Mouse (Mus musculus) myocyte (in vitro differentiated cells): ENCODE data around the gene Nabp2. TPM values are rescaled to one million over a fixed set of nuclear protein-coding genes. Genes with fewer than 3 reads are reported as not detected.

ENCODE experiments used
- H3K27me3 ChIP-seq: one replicate; pipeline ENCODE4 v1.6.1; 2011; ENCODE audit not compliant: control insufficient read depth, insufficient read depth, insufficient read length
- H3K36me3 ChIP-seq: one replicate; pipeline ENCODE4 v1.6.1; 2011; ENCODE audit not compliant: control insufficient read depth, insufficient read depth
- H3K4me2 ChIP-seq: one replicate; pipeline ENCODE4 v1.6.1; 2011; ENCODE audit warnings: low read depth, control low read depth
- H3K4me3 ChIP-seq: one replicate; pipeline ENCODE4 v1.5.1; 2011; ENCODE audit warnings: mild to moderate bottlenecking, control low read depth, moderate library complexity
- H3K79me2 ChIP-seq: one replicate; pipeline ENCODE4 v1.6.1; 2011; ENCODE audit not compliant: control insufficient read depth, insufficient read depth
- H3ac ChIP-seq: one replicate; pipeline ENCODE4 v1.6.1; 2011; ENCODE audit not compliant: control insufficient read depth, insufficient read length
- CEBPB ChIP-seq: IDR thresholded peaks from 2 replicates; pipeline ENCODE4 v1.6.1; 2011; ENCODE audit warnings: mild to moderate bottlenecking, moderate library complexity; ENCODE audit not compliant: poor library complexity, insufficient read depth, severe bottlenecking
- E2F4 ChIP-seq: IDR thresholded peaks from one replicate; pipeline ENCODE4 v1.6.1; 2011; ENCODE audit warnings: mild to moderate bottlenecking, control low read depth, moderate library complexity; ENCODE audit not compliant: insufficient read depth
- MAX ChIP-seq: IDR thresholded peaks from one replicate; pipeline ENCODE4 v1.6.1; 2011; ENCODE audit warnings: low read depth, mild to moderate bottlenecking, control low read depth
- MYOD1 ChIP-seq, 3 experiments: IDR thresholded peaks; one replicate each; pipeline ENCODE4 v1.6.1; 2011; ENCODE audit warnings: control low read depth in 2 of 3, low read depth in 2 of 3, mild to moderate bottlenecking in 2 of 3, moderate library complexity in 1 of 3; ENCODE audit not compliant: insufficient read length in 2 of 3, control insufficient read depth in 1 of 3
- MYOG ChIP-seq, 3 experiments: IDR thresholded peaks; one replicate each; pipeline ENCODE4 v1.6.1; 2011; ENCODE audit warnings: control low read depth in 2 of 3, low read depth in 2 of 3, mild to moderate bottlenecking in 2 of 3; ENCODE audit not compliant: insufficient read length in 2 of 3, control insufficient read depth in 1 of 3, insufficient read depth in 1 of 3
- POLR2A ChIP-seq: IDR thresholded peaks from one replicate; pipeline ENCODE4 v1.6.1; 2011; ENCODE audit warnings: low read depth, mild to moderate bottlenecking, control low read depth, moderate library complexity; ENCODE audit not compliant: insufficient read length
- POLR2AphosphoS2 ChIP-seq: IDR thresholded peaks from one replicate; pipeline ENCODE4 v1.6.1; 2011; ENCODE audit warnings: low read depth, control low read depth; ENCODE audit not compliant: insufficient read length
- REST ChIP-seq: IDR thresholded peaks from one replicate; pipeline ENCODE4 v1.6.1; 2011; ENCODE audit warnings: mild to moderate bottlenecking, control low read depth, moderate library complexity; ENCODE audit not compliant: insufficient read depth, insufficient read length
- SRF ChIP-seq: IDR thresholded peaks from one replicate; pipeline ENCODE4 v1.6.1; 2011; ENCODE audit warnings: low read depth; ENCODE audit not compliant: control insufficient read depth, insufficient read length
- TCF12 ChIP-seq: IDR thresholded peaks from one replicate; pipeline ENCODE4 v1.6.1; 2011; ENCODE audit warnings: mild to moderate bottlenecking, control low read depth; ENCODE audit not compliant: poor library complexity, insufficient read depth, severe bottlenecking
- TCF3 ChIP-seq: IDR thresholded peaks from one replicate; pipeline ENCODE4 v1.6.1; 2011; ENCODE audit warnings: low read depth, control low read depth; ENCODE audit not compliant: insufficient read length
- USF1 ChIP-seq: IDR thresholded peaks from one replicate; pipeline ENCODE4 v1.6.1; 2011; ENCODE audit warnings: low read depth, mild to moderate bottlenecking, control low read depth, moderate library complexity
- polyA plus RNA-seq: library from polyadenylated mRNA; unstranded; fragments of >200 nt; fragmentation: generic; extraction: Trizol; gene quantifications from one replicate; pipeline ENCODE4 v1.2.1, GENCODE M21; 2012; ENCODE audit warnings: missing spikeins

Gene Nabp2
- polyA plus RNA-seq, 1 experiment: 115 TPM

- no peak overlapping the region for H3ac ChIP-seq
- no peak for TF ChIP-seq POLR2A
- TF ChIP-seq POLR2AphosphoS2: peak; percentile 67
- H3K4me2 ChIP-seq: no peak overlapping the region
- H3K4me3 ChIP-seq: no peak overlapping the region
- H3K27me3 ChIP-seq: no peaks in the 10 kb centered on the region
- no peaks in the 10 kb centered on the region for H3K79me2 ChIP-seq
- peaks cover 4% of the 10 kb centered on the region for H3K36me3 ChIP-seq
These were observed 14.5 kb downstream of the Nabp2 start for GRCm38 (mm10) chr10:128396716-128397264.

GRCm38 (mm10) chr10:128396017-128396673 lies 15.1 kb downstream of the Nabp2 start:
- no peak overlapping the region for H3K4me2 ChIP-seq
- no peak overlapping the region for H3K4me3 ChIP-seq
- H3K79me2 ChIP-seq: no peaks in the 10 kb centered on the region
- H3K36me3 ChIP-seq: peaks cover 4% of the 10 kb centered on the region
- H3ac ChIP-seq: no peak overlapping the region
- no peaks in the 10 kb centered on the region for H3K27me3 ChIP-seq
- no peak for TF ChIP-seq POLR2A
- no peak for TF ChIP-seq REST

GRCm38 (mm10) chr10:128391850-128392249 lies 19.4 kb downstream of the Nabp2 start:
- H3K4me3 ChIP-seq: no peak overlapping the region
- no peaks in the 10 kb centered on the region for H3K27me3 ChIP-seq
- TF ChIP-seq MYOG (IDR thresholded peaks at IDR 0.05; ENCODE audit: control insufficient read depth in 1 of 3, insufficient read depth in 1 of 3, insufficient read length in 2 of 3, low read depth in 2 of 3) (no peak), SRF (no peak), E2F4 (no peak), CEBPB (no peak), TCF12 (no peak), TCF3 (no peak), POLR2A (no peak), REST (no peak), MAX (no peak), POLR2AphosphoS2 (no peak), USF1 (no peak), MYOD1 (IDR thresholded peaks at IDR 0.05; ENCODE audit: control insufficient read depth in 1 of 3, insufficient read length in 2 of 3, low read depth in 2 of 3) (no peak)
- peaks cover 20% of the 10 kb centered on the region for H3K36me3 ChIP-seq
- H3K4me2 ChIP-seq: no peak overlapping the region
- no peaks in the 10 kb centered on the region for H3K79me2 ChIP-seq
- no peak overlapping the region for H3ac ChIP-seq

GRCm38 (mm10) chr10:128390366-128390765 lies 20.9 kb downstream of the Nabp2 start:
- Histone ChIP-seq H3K27me3 (no peaks in the 10 kb centered on the region), H3K79me2 (no peaks in the 10 kb centered on the region), H3K36me3 (peaks cover 30% of the 10 kb centered on the region), H3K4me3 (no peak overlapping the region), H3K4me2 (no peak overlapping the region), H3ac (no peak overlapping the region)
- no peak for TF ChIP-seq USF1
- TF ChIP-seq POLR2A: no peak
- no peak for TF ChIP-seq REST
- TF ChIP-seq POLR2AphosphoS2: peak; percentile 13

- H3K79me2 ChIP-seq: no peaks in the 10 kb centered on the region
- no peaks in the 10 kb centered on the region for H3K27me3 ChIP-seq
- no peak overlapping the region for H3K4me2 ChIP-seq
- H3K4me3 ChIP-seq: no peak overlapping the region
- TF ChIP-seq TCF3 (no peak), CEBPB (no peak), POLR2A (no peak), MYOG (IDR thresholded peaks at IDR 0.05; ENCODE audit: control insufficient read depth in 1 of 3, insufficient read depth in 1 of 3, insufficient read length in 2 of 3, low read depth in 2 of 3) (no peak), TCF12 (no peak), POLR2AphosphoS2 (no peak), E2F4 (no peak), MAX (no peak), USF1 (no peak), MYOD1 (IDR thresholded peaks at IDR 0.05; ENCODE audit: control insufficient read depth in 1 of 3, insufficient read length in 2 of 3, low read depth in 2 of 3) (no peak), REST (no peak), SRF (no peak)
- H3ac ChIP-seq: no peak overlapping the region
- H3K36me3 ChIP-seq: peaks cover 38% of the 10 kb centered on the region
These were observed 21.7 kb downstream of the Nabp2 start for GRCm38 (mm10) chr10:128389570-128389969.
